Mouse (Mus musculus): ENCODE results near the gene Stradb.

DNA sequence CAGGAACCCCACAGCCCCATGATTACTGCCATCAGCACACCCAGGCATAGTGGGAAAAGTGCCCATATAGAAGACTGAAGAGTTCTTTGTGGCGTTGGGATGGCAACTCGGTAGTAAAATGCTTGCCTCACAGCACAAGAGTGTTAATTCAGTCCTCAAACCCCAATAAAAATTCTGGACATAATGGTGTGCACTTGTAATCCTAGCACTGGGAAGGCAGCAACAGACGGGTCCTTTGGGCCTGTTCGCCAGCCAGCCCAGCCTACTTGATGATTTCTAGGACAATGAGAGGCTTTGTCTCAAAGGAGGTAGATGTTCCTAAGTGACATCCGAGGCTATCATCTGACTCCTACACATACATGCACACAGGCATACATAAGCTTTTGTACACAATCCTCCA is 64.4 kb downstream of the Stradb start:
- TF ChIP-seq CTCF (IDR thresholded peaks at IDR 0.05; ENCODE audit: extremely low read depth, insufficient read depth, low read length) (no peak), POLR2A (IDR thresholded peaks at IDR 0.05; ENCODE audit: extremely low read depth, insufficient read depth, low read length) (no peak)
